Mouse (Mus musculus) C2C12 (cell line): Measurements from ENCODE around the gene Magi1.

ENCODE experiments used
- CEBPB ChIP-seq: IDR thresholded peaks from one replicate; pipeline ENCODE4 v1.6.1; 2011; ENCODE audit warnings: low read depth, mild to moderate bottlenecking, control low read depth, moderate library complexity
- CTCF ChIP-seq: IDR thresholded peaks from one replicate; pipeline ENCODE4 v1.5.1; 2011; ENCODE audit not compliant: control insufficient read depth, insufficient read depth, insufficient read length
- FOSL1 ChIP-seq: IDR thresholded peaks from one replicate; pipeline ENCODE4 v1.8.0; 2011; ENCODE audit warnings: mild to moderate bottlenecking, low read length; ENCODE audit not compliant: poor library complexity, insufficient read depth, severe bottlenecking
- MAX ChIP-seq: IDR thresholded peaks from one replicate; pipeline ENCODE4 v1.6.1; 2011; ENCODE audit warnings: mild to moderate bottlenecking, control low read depth
- MYOG ChIP-seq: IDR thresholded peaks from one replicate; pipeline ENCODE4 v1.6.1; 2011; ENCODE audit not compliant: control insufficient read depth, insufficient read length; ENCODE audit errors: extremely low read depth
- USF1 ChIP-seq: IDR thresholded peaks from one replicate; pipeline ENCODE4 v1.6.1; 2011; ENCODE audit warnings: low read depth, mild to moderate bottlenecking, control low read depth, moderate library complexity

GRCm38 (mm10) chr6:94083459-94083858 is 200.3 kb downstream of the Magi1 start:
- no peak for TF ChIP-seq CTCF
- no peak for TF ChIP-seq CEBPB
- TF ChIP-seq USF1, result no peak
- no peak for TF ChIP-seq MYOG
- no peak for TF ChIP-seq FOSL1
- TF ChIP-seq MAX, result no peak
